Mouse (Mus musculus) bone marrow macrophage, adult 2 months (primary cell): Measurements from ENCODE around the gene Mertk.

Experiments used
- CTCF ChIP-seq: IDR thresholded peaks from 2 replicates; pipeline ENCODE4 v1.5.1; 2012; ENCODE audit warnings: low read depth, mild to moderate bottlenecking, low read length, moderate library complexity
- POLR2A ChIP-seq: IDR thresholded peaks from 2 replicates; pipeline ENCODE4 v1.6.1; 2012; ENCODE audit warnings: mild to moderate bottlenecking, low read depth, low read length, borderline replicate concordance

DNA sequence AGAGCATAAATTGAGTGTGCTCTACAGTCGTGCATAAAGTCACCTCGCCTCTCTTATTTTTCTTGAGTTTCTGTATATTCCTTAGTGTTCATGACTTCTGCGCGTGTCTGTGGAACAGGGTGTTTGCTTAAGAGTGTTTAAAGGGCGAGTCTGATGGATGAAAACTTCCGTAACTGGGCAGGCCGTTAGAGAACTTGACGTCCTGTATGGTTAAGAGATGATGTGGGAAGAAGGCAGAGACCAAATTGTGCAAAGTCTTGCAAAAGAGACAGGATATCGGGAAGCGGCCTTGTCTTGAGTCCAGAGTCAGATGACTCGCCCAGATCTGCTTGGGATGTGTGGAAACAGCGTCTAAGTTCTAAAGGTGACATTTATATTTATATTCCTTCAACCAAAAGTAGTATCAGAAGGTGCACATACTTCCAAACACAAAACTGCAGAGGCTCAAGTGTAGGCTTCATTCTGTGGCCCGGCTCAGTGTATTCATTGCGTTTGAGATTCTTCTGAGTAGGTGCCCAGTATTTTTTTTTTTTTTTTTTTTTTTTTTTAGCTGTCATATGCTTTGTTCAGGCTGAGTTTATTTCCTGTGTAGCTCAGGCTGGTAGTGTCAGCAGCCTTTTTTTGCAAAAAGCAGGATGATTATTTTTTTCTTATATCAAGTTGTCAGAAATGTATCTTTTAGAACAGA, 120.3 kb downstream of the Mertk start:
- TF ChIP-seq CTCF (no peak), POLR2A (no peak)
